Mouse (Mus musculus): ENCODE data around the gene Tmem28. TPM values are rescaled to one million over a fixed set of nuclear protein-coding genes. Genes with fewer than 3 reads are reported as not detected.

Gene Tmem28
- not detected in 2 replicates for polyA plus RNA-seq (2012; ENCODE audit: low replicate concordance)

DNA sequence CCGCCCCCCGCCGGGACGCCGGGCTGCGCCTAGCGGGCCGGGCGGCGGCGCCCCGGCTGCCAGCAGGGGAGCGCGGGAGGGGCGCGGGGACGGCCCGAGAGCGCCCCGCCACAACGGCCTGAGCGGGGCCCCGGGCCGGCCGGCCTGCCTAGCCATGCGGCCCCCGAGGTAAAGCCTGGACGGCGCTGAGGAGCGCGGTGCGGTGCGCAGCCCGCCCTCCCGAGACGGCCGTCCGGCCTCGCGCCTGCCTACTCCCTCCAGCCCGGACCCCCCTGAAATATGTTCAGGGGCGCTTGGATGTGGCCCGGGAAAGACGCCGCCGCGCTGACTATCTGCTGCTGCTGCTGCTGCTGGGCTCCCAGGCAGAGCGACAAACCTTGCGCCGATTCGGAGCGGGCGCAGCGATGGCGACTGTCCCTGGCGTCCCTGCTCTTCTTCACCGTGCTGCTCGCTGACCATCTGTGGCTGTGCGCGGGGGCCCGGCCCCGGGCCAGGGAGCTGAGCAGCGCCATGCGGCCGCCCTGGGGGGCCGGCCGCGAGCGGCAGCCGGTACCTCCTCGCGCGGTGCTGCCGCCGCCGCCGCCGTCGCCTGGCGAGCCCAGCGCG, at the start of gene Tmem28:
TSS of gene Tmem28 (plus strand) at position 232 of the 606 bp plus-strand sequence.

Other genes with a start within 250 kb of the Tmem28 start
- 6.8 and 13.5 TPM in 2 replicates for gene Eda, start 154.6 kb downstream of the Tmem28 start, polyA plus RNA-seq (2012; ENCODE audit: low replicate concordance)

Data from leukemia stem cell, adult 10-12 weeks (primary cell).